Mouse (Mus musculus) midbrain, embryonic 13.5 days (tissue): Measurements from ENCODE around the gene Arfrp1. TPM values are rescaled to one million over a fixed set of nuclear protein-coding genes. Genes with fewer than 3 reads are reported as not detected.

Experiments used
- ATAC-seq: fragments of 200-750 bp; cut with Nextera tagmentation; 2 replicates; pipeline ENCODE4 v1.8.0; 2017; ENCODE audit warnings: mild to moderate bottlenecking, moderate TSS enrichment, moderate library complexity
- H3K27ac ChIP-seq: fragments of 300-500 bp; sonication (generic); 2 replicates; pipeline ENCODE4 v1.5.1; 2015; ENCODE audit warnings: inconsistent platforms, mild to moderate bottlenecking, moderate library complexity
- H3K27me3 ChIP-seq: fragments of 300-500 bp; sonication (generic); 2 replicates; pipeline ENCODE4 v1.6.1; 2015; ENCODE audit warnings: mild to moderate bottlenecking, inconsistent platforms
- H3K36me3 ChIP-seq: fragments of 300-500 bp; sonication (generic); 2 replicates; pipeline ENCODE4 v1.6.1; 2015; ENCODE audit warnings: mild to moderate bottlenecking, inconsistent platforms
- H3K4me1 ChIP-seq: fragments of 300-500 bp; sonication (generic); replicated peaks from 2 replicates; pipeline ENCODE4 v1.6.1; 2015; ENCODE audit warnings: inconsistent platforms
- H3K4me2 ChIP-seq: fragments of 300-500 bp; sonication (generic); replicated peaks from 2 replicates; pipeline ENCODE4 v1.6.1; 2015; ENCODE audit warnings: moderate library complexity, mild to moderate bottlenecking, inconsistent platforms
- H3K4me3 ChIP-seq: fragments of 300-500 bp; sonication (generic); replicated peaks from 2 replicates; pipeline ENCODE4 v1.5.1; 2015; ENCODE audit warnings: mild to moderate bottlenecking, inconsistent platforms
- H3K9ac ChIP-seq: fragments of 300-500 bp; sonication (generic); replicated peaks from 2 replicates; pipeline ENCODE4 v1.6.1; 2015; ENCODE audit warnings: mild to moderate bottlenecking, inconsistent platforms
- H3K9me3 ChIP-seq: fragments of 300-500 bp; sonication (generic); 2 replicates; pipeline ENCODE4 v1.6.1; 2016; ENCODE audit warnings: mild to moderate bottlenecking, inconsistent platforms
- WGBS: fragments of 180-500 bp; shearing (Covaris S2); methylation state at CpG from one replicate; pipeline ENCODE4 v1.1.7; 2015; 5-methylcytosine and 5-hydroxymethylcytosine counted together
- polyA plus RNA-seq: library from polyadenylated mRNA; unstranded; fragments of >200 nt; fragmentation: Nextera tagmentation; extraction: Ambion mirVana; gene quantifications from 2 replicates; pipeline ENCODE4 v1.2.1, GENCODE M21; 2015

Gene Arfrp1
- polyA plus RNA-seq, 1 experiment from 2014 or later, result 95.9 TPM

DNA sequence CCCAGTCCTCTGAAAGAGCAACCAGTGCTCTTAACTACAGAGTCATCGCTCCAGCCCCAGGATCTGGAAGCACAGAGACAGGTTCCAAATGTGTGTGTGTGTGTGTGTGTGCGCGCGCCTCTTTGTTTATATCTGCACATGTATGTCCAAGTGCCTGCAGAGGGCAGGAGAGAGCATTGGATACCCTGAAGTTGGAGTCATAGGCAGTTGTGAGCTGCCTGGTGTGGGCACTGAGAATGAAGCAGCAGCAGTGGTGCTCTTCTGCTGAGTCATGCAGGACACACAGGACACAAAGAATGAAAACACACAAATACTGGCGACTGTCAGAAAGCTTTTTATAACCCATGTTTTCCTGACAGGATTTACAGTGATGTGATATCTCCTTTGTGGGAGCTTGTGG, 4.8 kb upstream of the Arfrp1 start:
- WGBS, result 99% methylated on average over 5 of the region's 5 CpGs
- Histone ChIP-seq H3K4me1 (peaks cover 40% of the 10 kb centered on the region), H3K27me3 (no peaks in the 10 kb centered on the region), H3K36me3 (peaks cover 26% of the 10 kb centered on the region), H3K4me3 (no peak overlapping the region), H3K27ac (no peak overlapping the region), H3K9me3 (no peaks in the 10 kb centered on the region), H3K4me2 (no peak overlapping the region), H3K9ac (no peak overlapping the region)
- ATAC-seq, result no peak

DNA sequence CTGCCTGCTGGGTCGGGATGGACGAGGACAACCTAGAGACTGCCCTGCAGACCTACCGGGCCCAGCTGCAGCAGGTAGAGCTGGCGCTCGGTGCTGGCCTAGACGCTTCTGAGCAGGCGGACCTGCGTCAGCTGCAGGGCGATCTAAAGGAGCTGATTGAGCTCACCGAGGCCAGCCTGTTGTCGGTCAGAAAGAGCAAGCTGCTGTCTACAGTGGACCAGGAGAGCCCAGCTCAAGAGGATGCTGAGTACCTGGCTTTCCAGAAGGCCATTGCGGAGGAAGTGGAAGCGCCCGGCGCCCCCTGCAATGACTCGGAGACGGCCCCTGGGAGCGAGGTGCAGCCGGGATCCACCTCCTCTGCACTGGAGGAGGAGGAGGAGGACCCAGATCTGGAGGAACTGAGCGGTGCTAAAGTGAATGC, 461 bp upstream of the Arfrp1 start:
- Histone ChIP-seq H3K4me2 (peak overlapping the region; percentile 98), H3K9ac (peak overlapping the region; percentile 95), H3K9me3 (no peaks in the 10 kb centered on the region), H3K4me1 (peaks cover 48% of the 10 kb centered on the region), H3K27me3 (no peaks in the 10 kb centered on the region), H3K4me3 (peak overlapping the region; percentile 95), H3K36me3 (peaks cover 41% of the 10 kb centered on the region), H3K27ac (peak overlapping the region; percentile 85)
- ATAC-seq, result peak; percentile 82
- WGBS, result 0% methylated on average over 20 of the region's 20 CpGs

- 9% methylated on average over 14 of the region's 14 CpGs for WGBS
- no peaks in the 10 kb centered on the region for H3K9me3 ChIP-seq
- H3K4me1 ChIP-seq, result peaks cover 42% of the 10 kb centered on the region
- peak overlapping the region; percentile 95 for H3K9ac ChIP-seq
- H3K27me3 ChIP-seq, result no peaks in the 10 kb centered on the region
- peak overlapping the region; percentile 98 for H3K4me2 ChIP-seq
- H3K36me3 ChIP-seq, result peaks cover 43% of the 10 kb centered on the region
- peak overlapping the region; percentile 95 for H3K4me3 ChIP-seq
- H3K27ac ChIP-seq, result peak overlapping the region; percentile 85
- ATAC-seq, result peak; percentile 9; the same call in 1 of the 2 replicates
These were observed 731 bp downstream of the Arfrp1 start for GRCm38 (mm10) chr2:181364487-181364859.

- Histone ChIP-seq H3K27ac (no peak overlapping the region), H3K27me3 (no peaks in the 10 kb centered on the region), H3K4me1 (peaks cover 37% of the 10 kb centered on the region), H3K9me3 (no peaks in the 10 kb centered on the region), H3K9ac (peak overlapping the region; percentile 95), H3K36me3 (peaks cover 43% of the 10 kb centered on the region), H3K4me3 (peak overlapping the region; percentile 95), H3K4me2 (peak overlapping the region; percentile 98)
- ATAC-seq, result no peak
- 90% methylated on average over 3 of the region's 3 CpGs for WGBS
These were observed 1.3 kb downstream of the Arfrp1 start for GRCm38 (mm10) chr2:181363946-181364345.

DNA sequence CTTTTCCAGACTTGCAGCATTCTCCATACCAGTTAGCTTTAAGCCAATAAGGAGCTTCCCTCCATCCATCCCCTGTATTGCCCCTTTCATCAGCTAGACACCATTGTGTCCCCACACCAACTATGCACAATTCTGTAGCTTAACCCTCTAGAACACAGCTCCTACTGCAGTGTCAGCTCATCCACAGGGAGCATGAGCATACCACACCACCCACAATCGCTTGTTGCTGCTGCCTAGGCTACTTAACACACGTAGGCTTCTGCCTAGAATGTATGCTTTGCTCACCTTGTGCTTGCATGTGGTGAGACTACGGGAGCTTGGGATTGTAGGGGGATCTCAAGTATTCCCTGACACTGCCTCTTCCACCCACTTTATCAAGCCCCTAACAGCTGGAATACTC, 8.4 kb downstream of the Arfrp1 start:
- Histone ChIP-seq H3K4me2 (no peak overlapping the region), H3K27me3 (no peaks in the 10 kb centered on the region), H3K9me3 (no peaks in the 10 kb centered on the region), H3K4me1 (no peaks in the 10 kb centered on the region), H3K36me3 (peaks cover 100% of the 10 kb centered on the region), H3K27ac (no peak overlapping the region), H3K9ac (no peak overlapping the region), H3K4me3 (no peak overlapping the region)
- 84% methylated on average over 3 of the region's 3 CpGs for WGBS
- ATAC-seq, result no peak

- Histone ChIP-seq H3K4me1 (no peaks in the 10 kb centered on the region), H3K27me3 (no peaks in the 10 kb centered on the region), H3K36me3 (peaks cover 78% of the 10 kb centered on the region), H3K9ac (no peak overlapping the region), H3K4me2 (no peak overlapping the region), H3K4me3 (no peak overlapping the region), H3K9me3 (no peaks in the 10 kb centered on the region), H3K27ac (no peak overlapping the region)
- no peak for ATAC-seq
- WGBS, result 94% methylated on average over 6 of the region's 6 CpGs
These were observed 22.4 kb downstream of the Arfrp1 start for GRCm38 (mm10) chr2:181342766-181343165.

DNA sequence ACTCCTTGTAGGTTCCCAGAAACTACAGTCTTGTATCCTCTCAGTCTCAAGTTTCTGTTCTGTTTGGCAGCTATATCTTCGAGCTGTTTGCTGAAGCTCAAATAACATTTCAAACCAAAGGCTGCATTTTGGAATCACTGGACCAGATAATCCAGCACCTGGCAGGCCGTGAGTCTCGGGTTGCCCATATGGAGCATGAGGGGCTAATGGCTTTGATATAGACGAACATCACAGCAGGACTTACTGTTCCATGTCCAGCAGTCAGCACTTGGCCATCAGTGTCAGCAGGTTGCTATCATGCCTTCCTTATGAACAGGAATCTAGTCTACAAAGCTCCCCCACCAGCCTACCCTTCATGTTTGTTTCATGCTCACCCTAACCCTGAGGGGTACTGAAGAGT, 24.8 kb downstream of the Arfrp1 start:
- Histone ChIP-seq H3K27me3 (no peaks in the 10 kb centered on the region), H3K4me1 (no peaks in the 10 kb centered on the region), H3K27ac (no peak overlapping the region), H3K4me3 (no peak overlapping the region), H3K9ac (no peak overlapping the region), H3K4me2 (no peak overlapping the region), H3K9me3 (no peaks in the 10 kb centered on the region), H3K36me3 (peaks cover 76% of the 10 kb centered on the region)
- no peak for ATAC-seq
- WGBS, result 85% methylated on average over 4 of the region's 4 CpGs

- Histone ChIP-seq H3K27me3 (no peaks in the 10 kb centered on the region), H3K9ac (no peak overlapping the region), H3K4me3 (no peak overlapping the region), H3K9me3 (no peaks in the 10 kb centered on the region), H3K36me3 (peaks cover 70% of the 10 kb centered on the region), H3K27ac (no peak overlapping the region), H3K4me2 (no peak overlapping the region), H3K4me1 (no peaks in the 10 kb centered on the region)
- peak; percentile 71; the same call in 1 of the 2 replicates for ATAC-seq
- WGBS, result 60% methylated on average over 3 of the region's 3 CpGs
These were observed 31.2 kb downstream of the Arfrp1 start for GRCm38 (mm10) chr2:181334023-181334422.

DNA sequence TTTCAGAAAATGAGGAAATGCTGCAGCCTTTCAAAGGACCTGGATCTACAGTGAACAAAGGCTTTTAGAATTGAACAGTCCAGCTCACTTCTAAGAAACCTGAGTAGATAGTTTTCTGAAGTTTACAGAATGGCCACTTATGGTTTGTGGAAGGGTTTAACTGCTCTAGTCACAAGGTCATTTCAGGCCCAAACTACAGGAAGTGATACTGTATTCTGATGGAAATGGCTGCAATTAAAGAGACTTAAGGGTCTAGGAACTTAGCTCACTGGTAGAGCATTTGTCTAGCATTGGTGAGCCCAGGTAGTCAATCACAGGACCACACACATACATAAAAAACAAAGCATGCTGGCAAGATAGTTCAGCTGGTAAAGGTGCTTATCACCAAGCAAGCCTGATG, 32.7 kb downstream of the Arfrp1 start:
- Histone ChIP-seq H3K27me3 (no peaks in the 10 kb centered on the region), H3K4me1 (no peaks in the 10 kb centered on the region), H3K9ac (no peak overlapping the region), H3K9me3 (no peaks in the 10 kb centered on the region), H3K27ac (no peak overlapping the region), H3K4me2 (no peak overlapping the region), H3K4me3 (no peak overlapping the region), H3K36me3 (peaks cover 73% of the 10 kb centered on the region)
- no peak for ATAC-seq

DNA sequence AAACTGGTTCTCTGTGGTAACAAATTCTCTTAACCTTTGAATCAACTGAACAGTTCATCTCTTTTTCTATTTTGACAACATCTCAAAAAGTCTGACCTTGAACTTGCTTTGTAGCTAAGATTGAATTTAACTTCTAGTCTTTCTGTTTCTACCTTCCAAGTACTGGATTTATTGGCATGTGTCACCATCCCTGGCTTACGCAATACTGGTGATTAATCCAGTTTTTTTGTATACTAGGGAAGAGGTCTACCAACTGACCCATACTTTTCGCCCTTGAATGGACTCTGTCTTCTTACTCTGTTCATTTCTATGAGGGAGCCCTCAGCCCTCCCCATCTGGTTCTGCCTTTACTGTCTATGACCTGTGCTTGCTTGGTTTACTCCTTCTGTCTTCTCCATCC, 39.1 kb downstream of the Arfrp1 start:
- no peak overlapping the region for H3K4me2 ChIP-seq
- H3K4me1 ChIP-seq, result no peaks in the 10 kb centered on the region
- no peak overlapping the region for H3K9ac ChIP-seq
- WGBS, result 91% methylated on average over 2 of the region's 2 CpGs
- no peaks in the 10 kb centered on the region for H3K27me3 ChIP-seq
- no peak for ATAC-seq
- H3K4me3 ChIP-seq, result no peak overlapping the region
- H3K27ac ChIP-seq, result no peak overlapping the region
- H3K36me3 ChIP-seq, result peaks cover 84% of the 10 kb centered on the region
- H3K9me3 ChIP-seq, result no peaks in the 10 kb centered on the region

DNA sequence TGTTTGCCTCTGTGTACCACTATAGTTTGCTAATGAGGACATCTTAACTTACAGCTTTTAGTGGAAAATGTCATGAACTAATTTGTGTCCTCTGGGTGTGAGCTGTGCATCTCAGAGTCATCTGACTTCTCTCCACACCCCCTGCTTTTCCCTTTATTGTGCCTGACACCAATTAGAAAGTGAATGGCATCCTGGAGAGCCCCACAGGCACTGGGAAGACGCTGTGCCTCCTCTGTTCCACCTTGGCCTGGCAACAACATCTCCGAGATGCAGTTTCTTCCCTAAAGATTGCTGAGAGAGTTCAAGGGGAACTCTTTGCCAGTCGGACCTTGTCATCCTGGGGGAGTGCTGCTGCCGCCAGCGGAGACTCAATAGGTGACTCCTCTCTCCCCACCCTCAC, 43.1 kb downstream of the Arfrp1 start:
- Histone ChIP-seq H3K4me2 (no peak overlapping the region), H3K9ac (no peak overlapping the region), H3K4me1 (peaks cover 13% of the 10 kb centered on the region), H3K4me3 (no peak overlapping the region), H3K36me3 (peaks cover 51% of the 10 kb centered on the region), H3K27ac (no peak overlapping the region), H3K27me3 (no peaks in the 10 kb centered on the region), H3K9me3 (no peaks in the 10 kb centered on the region)
- 73% methylated on average over 5 of the region's 5 CpGs for WGBS
- no peak for ATAC-seq

DNA sequence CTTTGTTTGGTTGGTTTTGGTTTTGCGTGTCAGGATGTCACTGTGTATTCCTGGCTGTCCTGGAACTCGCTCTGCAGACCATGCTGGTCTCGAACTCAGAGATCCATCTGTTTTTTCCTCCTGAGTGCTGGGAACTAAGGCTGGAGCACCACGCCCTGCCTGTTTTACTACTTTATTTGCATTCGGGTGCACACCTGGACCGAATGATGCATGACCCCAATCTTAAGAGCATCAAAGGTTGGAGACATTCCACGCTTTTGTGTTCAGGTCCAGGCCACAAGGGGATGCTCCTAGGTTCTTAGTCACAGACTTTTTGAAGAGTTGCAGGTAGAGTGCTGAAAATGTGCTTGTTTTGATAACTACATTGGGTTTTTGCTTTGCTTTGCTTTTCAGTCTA, 45.1 kb downstream of the Arfrp1 start:
- Histone ChIP-seq H3K27ac (no peak overlapping the region), H3K36me3 (peaks cover 31% of the 10 kb centered on the region), H3K4me2 (peak overlapping the region; percentile 75), H3K27me3 (peaks cover 14% of the 10 kb centered on the region; the same call in 1 of the 2 replicates), H3K9me3 (no peaks in the 10 kb centered on the region), H3K4me3 (peak overlapping the region; percentile 66), H3K9ac (peak overlapping the region; percentile 65), H3K4me1 (peaks cover 13% of the 10 kb centered on the region)
- 15% methylated on average over 7 of the region's 7 CpGs for WGBS
- no peak for ATAC-seq
